17 mouse cellular contexts compared by ENCODE assay signal in genomic region chr14:35244776-35245548, GRCm38 (mm10).
DNase-seq lines count a peak whose midpoint lies in the region; ATAC-seq and TF ChIP-seq lines count a peak whose summit lies in the region.
"Had no signal": no experiment of that assay in that cellular context is flagged by ENCODE, and none has a peak within 500 bp of the region (broad histone marks: within the 10 kb centered on the region; RNA-seq: fewer than 3 reads in every experiment).

No protein-coding gene starts in this region.

- H3K36me3 ChIP-seq in midbrain, embryonic 13.5 days: no peaks in the 10 kb centered on the region
- H3K36me3 ChIP-seq in midbrain, embryonic 10.5 days: no peaks in the 10 kb centered on the region
- no peaks in the 10 kb centered on the region for H3K36me3 ChIP-seq in forebrain, embryonic 12.5 days (replicated peaks)
- no peaks in the 10 kb centered on the region for H3K36me3 ChIP-seq in forebrain, embryonic 15.5 days
- no peaks in the 10 kb centered on the region for H3K36me3 ChIP-seq in midbrain, postnatal 0 days (ENCODE audit: insufficient read depth, low read length)
- H3K36me3 ChIP-seq in limb, embryonic 10.5 days: no peaks in the 10 kb centered on the region

- H3K4me3 ChIP-seq in midbrain, embryonic 13.5 days (replicated peaks): no peak overlapping the region
- no peak overlapping the region for H3K4me3 ChIP-seq in midbrain, embryonic 10.5 days
- no peak overlapping the region for H3K4me3 ChIP-seq in forebrain, embryonic 12.5 days (replicated peaks)
- no peak overlapping the region for H3K4me3 ChIP-seq in forebrain, embryonic 15.5 days
- H3K4me3 ChIP-seq in midbrain, postnatal 0 days (ENCODE audit: low read depth, low read length): no peak overlapping the region
- no peak overlapping the region for H3K4me3 ChIP-seq in limb, embryonic 10.5 days

- H3K4me1 ChIP-seq in midbrain, embryonic 13.5 days (replicated peaks): no peaks in the 10 kb centered on the region
- no peaks in the 10 kb centered on the region for H3K4me1 ChIP-seq in midbrain, embryonic 10.5 days
- no peaks in the 10 kb centered on the region for H3K4me1 ChIP-seq in forebrain, embryonic 12.5 days
- peaks cover 11% of the 10 kb centered on the region; the same call in 1 of the 2 replicates for H3K4me1 ChIP-seq in forebrain, embryonic 15.5 days
- no peaks in the 10 kb centered on the region for H3K4me1 ChIP-seq in midbrain, postnatal 0 days (ENCODE audit: insufficient read depth, low read length)
- no peaks in the 10 kb centered on the region for H3K4me1 ChIP-seq in limb, embryonic 10.5 days

- DNase-seq in midbrain, embryonic 10.5 days (ENCODE audit: low spot score): no peak
- peak; percentile 45 for DNase-seq in midbrain, postnatal 0 days (ENCODE audit: low spot score)
- no peak for DNase-seq in limb, embryonic 10.5 days (ENCODE audit: low spot score)
- DNase-seq in adrenal gland, postnatal 10 days: no peak
- DNase-seq: cerebellum, postnatal 14 days; embryo, embryonic 11 days; gastrocnemius, postnatal 25 days; kidney, adult 9 months; kidney, postnatal 4 days; liver; liver, postnatal 0 days; lung, postnatal 36 days; right cerebral cortex, postnatal 25 days; thymus, postnatal 25 days had no signal

- 78% methylated on average over 7 of the region's 7 CpGs for whole genome bisulfite sequencing in midbrain, embryonic 13.5 days
- WGBS in midbrain, embryonic 10.5 days: 93% methylated on average over 7 of the region's 7 CpGs
- 50% methylated on average over 7 of the region's 7 CpGs for WGBS in forebrain, embryonic 12.5 days
- WGBS in forebrain, embryonic 15.5 days: 13% methylated on average over 7 of the region's 7 CpGs
- 74% methylated on average over 7 of the region's 7 CpGs for WGBS in midbrain, postnatal 0 days
- 81% methylated on average over 7 of the region's 7 CpGs for WGBS in limb, embryonic 10.5 days

- TF ChIP-seq CTCF in midbrain, postnatal 0 days (IDR thresholded peaks at IDR 0.05): no peak

- no peak overlapping the region for H3K27ac ChIP-seq in midbrain, embryonic 13.5 days
- H3K27ac ChIP-seq in midbrain, embryonic 10.5 days (replicated peaks): no peak overlapping the region
- H3K27ac ChIP-seq in forebrain, embryonic 12.5 days: no peak overlapping the region
- no peak overlapping the region for H3K27ac ChIP-seq in forebrain, embryonic 15.5 days (replicated peaks)
- H3K27ac ChIP-seq in midbrain, postnatal 0 days (ENCODE audit: low read depth, low read length): no peak overlapping the region
- H3K27ac ChIP-seq in limb, embryonic 10.5 days: no peak overlapping the region

- no peak overlapping the region for H3K9ac ChIP-seq in midbrain, embryonic 13.5 days (replicated peaks)
- no peak overlapping the region for H3K9ac ChIP-seq in forebrain, embryonic 12.5 days
- H3K9ac ChIP-seq in forebrain, embryonic 15.5 days (replicated peaks): no peak overlapping the region
- H3K9ac ChIP-seq in midbrain, postnatal 0 days (replicated peaks; ENCODE audit: low read length, poor library complexity, severe bottlenecking): no peak overlapping the region
- H3K9ac ChIP-seq: liver, postnatal 0 days had no signal

- no peaks in the 10 kb centered on the region for H3K27me3 ChIP-seq in midbrain, embryonic 13.5 days
- no peaks in the 10 kb centered on the region for H3K27me3 ChIP-seq in midbrain, embryonic 10.5 days (ENCODE audit: low read depth, poor library complexity, severe bottlenecking)
- H3K27me3 ChIP-seq in forebrain, embryonic 12.5 days: peaks cover 10% of the 10 kb centered on the region; the same call in 1 of the 2 replicates
- peaks cover 5% of the 10 kb centered on the region; the same call in 1 of the 2 replicates for H3K27me3 ChIP-seq in forebrain, embryonic 15.5 days
- no peaks in the 10 kb centered on the region for H3K27me3 ChIP-seq in midbrain, postnatal 0 days (ENCODE audit: insufficient read depth, low read length)
- no peaks in the 10 kb centered on the region for H3K27me3 ChIP-seq in limb, embryonic 10.5 days (ENCODE audit: low read depth, poor library complexity, severe bottlenecking)

- H3K9me3 ChIP-seq in midbrain, embryonic 13.5 days: no peaks in the 10 kb centered on the region; the same call in 1 of the 2 replicates
- H3K9me3 ChIP-seq in midbrain, embryonic 10.5 days (replicated peaks): no peaks in the 10 kb centered on the region
- no peaks in the 10 kb centered on the region for H3K9me3 ChIP-seq in forebrain, embryonic 12.5 days
- no peaks in the 10 kb centered on the region for H3K9me3 ChIP-seq in forebrain, embryonic 15.5 days
- H3K9me3 ChIP-seq in midbrain, postnatal 0 days (ENCODE audit: low read length): no peaks in the 10 kb centered on the region
- no peaks in the 10 kb centered on the region for H3K9me3 ChIP-seq in limb, embryonic 10.5 days (replicated peaks)

- ATAC-seq in midbrain, embryonic 13.5 days: 0 out of 2 replicates have a peak, but pooled peaks have one; percentile 45
- peak; percentile 76; the same call in 1 of the 2 replicates for ATAC-seq in forebrain, embryonic 12.5 days (ENCODE audit: low FRiP score)
- peak; percentile 75 for ATAC-seq in forebrain, embryonic 15.5 days (replicated peaks)
- no peak for ATAC-seq in midbrain, postnatal 0 days (ENCODE audit: low FRiP score)
- ATAC-seq: liver, postnatal 0 days had no signal

- no peak overlapping the region for H3K4me2 ChIP-seq in midbrain, embryonic 13.5 days (replicated peaks)
- H3K4me2 ChIP-seq in forebrain, embryonic 12.5 days: no peak overlapping the region
- H3K4me2 ChIP-seq in forebrain, embryonic 15.5 days (replicated peaks): no peak overlapping the region
- no peak overlapping the region for H3K4me2 ChIP-seq in midbrain, postnatal 0 days (ENCODE audit: low read depth, low read length, poor library complexity, severe bottlenecking)
